Mouse (Mus musculus) ES-Bruce4 (cell line): ENCODE data around the gene Stk32c. TPM values are rescaled to one million over a fixed set of nuclear protein-coding genes. Genes with fewer than 3 reads are reported as not detected.

Experiments used
- H3K27ac ChIP-seq: 2 replicates; pipeline ENCODE4 v1.5.1; 2012; ENCODE audit warnings: low read length, inconsistent platforms; ENCODE audit not compliant: insufficient read depth
- H3K27me3 ChIP-seq: 2 replicates; pipeline ENCODE4 v1.6.1; 2012; ENCODE audit warnings: mild to moderate bottlenecking, low read length, inconsistent platforms; ENCODE audit not compliant: control insufficient read depth, poor library complexity, insufficient read depth, severe bottlenecking
- H3K36me3 ChIP-seq: 2 replicates; pipeline ENCODE4 v1.6.1; 2012; ENCODE audit warnings: inconsistent platforms, mild to moderate bottlenecking, low read length, moderate library complexity; ENCODE audit not compliant: control insufficient read depth, poor library complexity, insufficient read depth, severe bottlenecking
- H3K4me1 ChIP-seq: one replicate; pipeline ENCODE4 v1.8.1; 2011; ENCODE audit warnings: low read length; ENCODE audit not compliant: control insufficient read depth, insufficient read depth
- H3K4me3 ChIP-seq: 2 replicates; pipeline ENCODE4 v1.5.1; 2011; ENCODE audit warnings: low read depth, mild to moderate bottlenecking, low read length
- H3K9ac ChIP-seq: 2 replicates; pipeline ENCODE4 v1.6.1; 2012; ENCODE audit warnings: low read depth, mild to moderate bottlenecking, inconsistent platforms; ENCODE audit not compliant: poor library complexity, severe bottlenecking
- H3K9me3 ChIP-seq: replicated peaks from 2 replicates; pipeline ENCODE4 v1.6.1; 2012; ENCODE audit warnings: mild to moderate bottlenecking, low read length, inconsistent platforms; ENCODE audit not compliant: control insufficient read depth, poor library complexity, insufficient read depth, severe bottlenecking
- CTCF ChIP-seq: IDR thresholded peaks from one replicate; pipeline ENCODE4 v1.8.1; 2011; ENCODE audit warnings: low read depth, low read length
- EP300 ChIP-seq: IDR thresholded peaks from 2 replicates; pipeline ENCODE4 v1.6.1; 2011; ENCODE audit warnings: low read depth, low read length; ENCODE audit not compliant: insufficient read depth
- POLR2A ChIP-seq: IDR thresholded peaks from one replicate; pipeline ENCODE4 v1.8.1; 2011; ENCODE audit warnings: low read length; ENCODE audit not compliant: insufficient read depth
- polyA plus RNA-seq: library from polyadenylated mRNA; stranded (reverse); fragments of >200 nt; gene quantifications from 2 replicates; pipeline ENCODE4 v1.2.4, GENCODE M21; 2011; ENCODE audit warnings: low read depth; ENCODE audit not compliant: missing spikeins, insufficient read depth, insufficient read length

The Stk32c gene
- polyA plus RNA-seq, 1 experiment, result 0.42 TPM

DNA sequence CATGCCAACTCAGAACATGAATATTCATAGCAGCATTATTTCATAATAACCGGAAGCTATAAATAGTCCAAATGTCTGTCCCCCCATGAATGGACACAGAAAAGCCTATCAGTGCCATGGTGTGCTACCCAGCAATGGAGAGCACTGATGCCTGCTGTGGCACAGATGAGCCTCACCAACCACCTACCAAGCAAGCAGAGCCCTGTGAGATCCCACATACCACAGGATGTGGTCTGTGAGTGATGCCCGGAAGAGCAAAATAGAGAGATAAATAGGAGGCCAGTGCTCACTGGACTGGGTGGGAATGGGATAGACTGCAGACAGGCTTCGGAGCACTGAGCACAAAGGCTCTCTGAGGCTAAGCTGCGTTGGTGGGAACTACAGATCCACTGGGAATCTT, 16.1 kb downstream of the Stk32c start:
- H3K27me3 ChIP-seq, result no peaks in the 10 kb centered on the region

DNA sequence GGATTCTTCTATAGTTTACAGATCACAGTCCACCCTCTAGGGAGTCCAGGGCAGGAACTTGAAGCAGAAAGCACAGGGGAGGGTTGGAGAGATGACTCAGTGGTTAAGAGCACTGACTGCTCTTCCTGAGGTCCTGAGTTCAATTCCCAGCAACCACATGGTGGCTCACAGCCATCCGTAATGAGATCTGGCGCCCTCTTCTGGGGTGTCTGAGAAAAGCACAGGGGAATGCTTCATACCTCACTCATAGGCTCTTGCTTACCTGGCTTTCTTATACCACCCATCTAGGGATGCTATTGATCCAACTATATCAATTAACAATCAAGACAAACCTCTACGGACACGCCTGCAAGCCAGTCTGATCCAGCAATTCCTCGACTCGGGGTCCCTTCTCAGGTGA, 21.5 kb downstream of the Stk32c start:
- H3K4me1 ChIP-seq, result no peaks in the 10 kb centered on the region
- TF ChIP-seq CTCF (peak; percentile 39), EP300 (no peak)
- H3K4me3 ChIP-seq, result no peak overlapping the region
- no peak overlapping the region for H3K9ac ChIP-seq
- no peaks in the 10 kb centered on the region for H3K36me3 ChIP-seq
- H3K27me3 ChIP-seq, result peaks cover 5% of the 10 kb centered on the region
- peaks cover 3% of the 10 kb centered on the region; the same call in 1 of the 2 replicates for H3K9me3 ChIP-seq
- no peak overlapping the region for H3K27ac ChIP-seq

More for the DNA sequence above, 16.1 kb downstream of the Stk32c start:
- no peaks in the 10 kb centered on the region for H3K36me3 ChIP-seq
- TF ChIP-seq CTCF (no peak), POLR2A (no peak), EP300 (no peak)
- no peak overlapping the region for H3K4me3 ChIP-seq
- no peaks in the 10 kb centered on the region for H3K4me1 ChIP-seq
- no peak overlapping the region for H3K27ac ChIP-seq
- no peaks in the 10 kb centered on the region for H3K9me3 ChIP-seq
- no peak overlapping the region for H3K9ac ChIP-seq

DNA sequence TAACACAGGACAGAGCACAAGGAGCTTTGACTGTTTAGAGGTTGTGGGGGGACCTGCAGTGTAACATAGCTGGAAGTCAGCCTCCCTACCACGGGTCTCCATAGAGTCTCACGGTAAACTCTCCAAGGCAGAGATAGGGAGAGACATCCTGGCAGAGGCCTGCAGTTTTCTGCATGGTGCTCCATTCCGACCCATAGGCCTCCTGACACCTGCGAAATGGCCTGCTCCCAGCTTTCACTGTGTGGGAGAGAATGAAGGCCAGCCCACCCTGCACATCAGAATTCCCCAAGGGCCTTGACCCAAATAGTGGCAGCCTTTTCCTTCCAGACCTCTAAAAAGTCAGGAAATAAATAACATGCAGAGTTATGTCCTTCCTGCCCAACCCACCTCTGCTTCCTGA, 22.5 kb downstream of the Stk32c start:
- H3K9ac ChIP-seq, result no peak overlapping the region
- no peaks in the 10 kb centered on the region for H3K36me3 ChIP-seq
- no peak for TF ChIP-seq POLR2A
- no peak for TF ChIP-seq EP300
- TF ChIP-seq CTCF, result no peak
- peaks cover 5% of the 10 kb centered on the region for H3K27me3 ChIP-seq
- H3K4me1 ChIP-seq, result no peaks in the 10 kb centered on the region
- no peak overlapping the region for H3K27ac ChIP-seq
- peaks cover 3% of the 10 kb centered on the region; the same call in 1 of the 2 replicates for H3K9me3 ChIP-seq
- no peak overlapping the region for H3K4me3 ChIP-seq

DNA sequence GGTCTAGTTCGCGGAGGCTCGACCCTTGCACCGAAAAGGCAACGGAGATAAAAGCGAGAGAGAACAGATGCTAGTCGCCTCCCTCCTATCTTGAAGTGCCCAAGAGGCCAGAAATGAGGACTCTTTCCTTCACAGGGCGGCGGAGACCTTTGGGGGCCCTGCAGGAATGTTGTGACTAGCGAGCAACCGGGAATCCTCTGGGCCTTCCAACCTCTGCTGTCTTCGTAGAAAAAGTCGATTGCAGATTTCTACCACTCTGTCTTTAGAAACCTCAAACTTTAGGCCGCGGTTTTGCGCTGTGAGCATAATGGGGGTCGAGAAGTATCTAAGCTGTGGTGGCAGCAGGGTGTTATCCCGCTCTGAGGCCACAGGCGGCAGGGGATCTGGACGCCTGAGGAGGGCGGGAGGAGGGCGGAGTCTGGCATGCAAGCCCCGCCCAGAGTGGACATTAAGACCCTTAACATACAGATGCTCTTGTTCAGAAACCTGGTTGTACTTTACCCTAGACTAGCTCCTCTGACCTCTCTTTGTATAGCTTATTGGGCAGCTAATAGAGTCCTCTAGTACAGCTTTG, 24.4 kb downstream of the Stk32c start:
- Histone ChIP-seq H3K4me1 (no peaks in the 10 kb centered on the region), H3K9ac (peak overlapping the region; percentile 65; the same call in 1 of the 2 replicates), H3K9me3 (peaks cover 3% of the 10 kb centered on the region; the same call in 1 of the 2 replicates), H3K27ac (no peak overlapping the region), H3K4me3 (peak overlapping the region; percentile 89), H3K36me3 (no peaks in the 10 kb centered on the region), H3K27me3 (peaks cover 5% of the 10 kb centered on the region)
- no peak for TF ChIP-seq EP300
- no peak for TF ChIP-seq POLR2A
- TF ChIP-seq CTCF, result no peak

DNA sequence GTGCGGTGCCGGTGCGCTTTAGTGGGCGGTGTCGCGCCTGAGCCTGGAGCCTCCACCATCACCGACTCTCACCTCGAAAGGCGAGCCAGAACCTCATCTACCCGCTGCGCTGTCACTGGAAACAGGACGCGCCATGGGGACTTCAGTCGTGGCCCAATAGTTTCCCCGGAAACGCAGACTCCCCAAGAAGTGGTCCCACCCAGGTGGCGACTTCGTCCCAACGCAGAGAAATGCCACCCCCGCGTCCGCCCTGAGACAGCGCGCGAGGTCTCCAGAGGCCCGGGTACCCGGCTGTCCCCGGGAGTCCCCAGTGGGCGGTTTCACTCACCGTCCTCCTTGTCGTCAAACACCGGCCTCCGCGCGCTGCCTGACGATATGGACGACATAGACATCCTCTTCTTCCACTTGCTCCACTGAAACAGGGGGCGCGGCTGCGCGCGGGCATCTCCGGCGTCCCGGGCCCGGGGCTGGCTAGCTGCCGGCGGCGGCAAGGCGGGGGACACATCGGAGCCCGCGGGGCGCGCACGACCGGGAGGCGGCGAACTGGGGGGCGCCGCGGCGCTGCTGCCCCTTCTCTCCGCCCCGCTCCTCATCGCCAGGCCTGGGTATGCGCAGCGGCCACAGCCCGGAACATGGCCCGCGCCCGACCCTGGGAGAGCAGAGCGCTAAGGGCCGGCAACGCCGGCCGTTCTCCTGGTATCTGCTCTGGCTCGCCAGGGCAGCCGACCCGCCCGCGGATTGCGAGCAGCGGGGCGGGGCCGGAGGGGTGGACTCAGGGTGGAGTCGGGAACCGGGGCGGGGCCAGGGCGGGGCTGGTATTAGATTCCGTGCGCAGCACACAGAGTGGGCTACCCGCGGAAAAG, 25.1 kb downstream of the Stk32c start:
- Histone ChIP-seq H3K36me3 (no peaks in the 10 kb centered on the region), H3K27ac (no peak overlapping the region), H3K4me1 (no peaks in the 10 kb centered on the region), H3K9me3 (peaks cover 3% of the 10 kb centered on the region; the same call in 1 of the 2 replicates), H3K9ac (peak overlapping the region; percentile 65), H3K4me3 (peak overlapping the region; percentile 89), H3K27me3 (peaks cover 5% of the 10 kb centered on the region)
- no peak for TF ChIP-seq POLR2A
- no peak for TF ChIP-seq EP300
- TF ChIP-seq CTCF, result no peak

DNA sequence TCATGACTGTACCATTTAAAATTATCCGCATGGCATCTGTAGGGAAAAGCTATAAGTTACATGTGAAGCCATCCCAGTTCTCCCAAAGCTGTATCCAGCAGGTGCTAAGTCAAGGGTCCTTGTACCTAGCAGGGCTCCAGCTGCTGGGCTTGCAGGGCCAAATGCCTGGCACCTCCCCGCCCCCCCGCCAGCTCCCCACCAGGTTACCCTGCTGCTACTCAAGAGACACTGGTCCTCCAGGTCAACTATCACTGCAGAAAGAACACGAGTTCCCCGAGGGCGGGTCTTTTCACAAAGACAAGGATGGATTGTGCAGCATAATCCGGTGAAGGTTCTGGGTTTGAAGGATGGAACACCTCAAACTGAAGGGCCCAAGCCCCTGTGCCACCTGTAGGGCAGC, 25.8 kb downstream of the Stk32c start:
- Histone ChIP-seq H3K4me1 (no peaks in the 10 kb centered on the region), H3K9me3 (peaks cover 3% of the 10 kb centered on the region; the same call in 1 of the 2 replicates), H3K36me3 (no peaks in the 10 kb centered on the region), H3K4me3 (peak overlapping the region; percentile 56; the same call in 1 of the 2 replicates), H3K27ac (no peak overlapping the region), H3K9ac (0 out of 2 replicates have a peak overlapping the region, but pooled peaks have one; percentile 65), H3K27me3 (peaks cover 5% of the 10 kb centered on the region)
- TF ChIP-seq POLR2A (no peak), CTCF (no peak), EP300 (no peak)
